Mouse (Mus musculus) neutrophil, adult 5-6 weeks (primary cell): ENCODE data around the gene Dpy30. TPM values are rescaled to one million over a fixed set of nuclear protein-coding genes. Genes with fewer than 3 reads are reported as not detected.

Source experiments
- ATAC-seq: fragments of 151-379, 151-347 bp; 2 replicates; pipeline ENCODE4 v1.8.0; 2017; ENCODE audit warnings: mild to moderate bottlenecking, moderate TSS enrichment; ENCODE audit not compliant: insufficient number of reproducible peaks, poor library complexity, low FRiP score, severe bottlenecking; ENCODE audit errors: extremely low read depth
- total RNA-seq: library from RNA; stranded (forward); fragments of 200-1000 nt; gene quantifications from 2 replicates; pipeline ENCODE4 v1.2.3, GENCODE M21; 2017

Gene Dpy30
- total RNA-seq, 1 experiment from 2014 or later = 33.2 TPM

- ATAC-seq = no peak
Measured at GRCm38 (mm10) chr17:74270205-74270604, 53.5 kb downstream of the Dpy30 start.

GRCm38 (mm10) chr17:74267415-74268180 lies 56.1 kb downstream of the Dpy30 start:
- no peak for ATAC-seq

DNA sequence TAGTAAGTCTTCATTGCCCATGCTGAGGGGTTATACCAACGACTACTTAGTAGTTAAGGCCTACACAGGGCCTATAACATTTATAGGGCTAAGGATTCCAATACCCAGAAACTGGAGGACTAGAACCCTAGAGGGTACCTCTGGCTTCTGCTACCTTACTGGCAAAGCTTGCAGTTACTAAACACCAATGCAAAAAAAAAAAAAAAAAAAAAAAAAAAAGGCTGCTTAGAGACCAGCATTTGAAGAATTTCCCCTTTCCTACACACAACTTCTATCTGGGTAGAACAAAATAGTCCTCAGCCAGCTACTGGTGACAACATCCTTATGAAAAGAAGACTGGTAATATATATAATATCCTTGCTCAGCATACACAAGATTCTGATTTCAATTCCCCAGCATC lies 58.1 kb downstream of the Dpy30 start:
- no peak for ATAC-seq

- ATAC-seq = no peak
Measured at GRCm38 (mm10) chr17:74265156-74265505, 58.6 kb downstream of the Dpy30 start.

DNA sequence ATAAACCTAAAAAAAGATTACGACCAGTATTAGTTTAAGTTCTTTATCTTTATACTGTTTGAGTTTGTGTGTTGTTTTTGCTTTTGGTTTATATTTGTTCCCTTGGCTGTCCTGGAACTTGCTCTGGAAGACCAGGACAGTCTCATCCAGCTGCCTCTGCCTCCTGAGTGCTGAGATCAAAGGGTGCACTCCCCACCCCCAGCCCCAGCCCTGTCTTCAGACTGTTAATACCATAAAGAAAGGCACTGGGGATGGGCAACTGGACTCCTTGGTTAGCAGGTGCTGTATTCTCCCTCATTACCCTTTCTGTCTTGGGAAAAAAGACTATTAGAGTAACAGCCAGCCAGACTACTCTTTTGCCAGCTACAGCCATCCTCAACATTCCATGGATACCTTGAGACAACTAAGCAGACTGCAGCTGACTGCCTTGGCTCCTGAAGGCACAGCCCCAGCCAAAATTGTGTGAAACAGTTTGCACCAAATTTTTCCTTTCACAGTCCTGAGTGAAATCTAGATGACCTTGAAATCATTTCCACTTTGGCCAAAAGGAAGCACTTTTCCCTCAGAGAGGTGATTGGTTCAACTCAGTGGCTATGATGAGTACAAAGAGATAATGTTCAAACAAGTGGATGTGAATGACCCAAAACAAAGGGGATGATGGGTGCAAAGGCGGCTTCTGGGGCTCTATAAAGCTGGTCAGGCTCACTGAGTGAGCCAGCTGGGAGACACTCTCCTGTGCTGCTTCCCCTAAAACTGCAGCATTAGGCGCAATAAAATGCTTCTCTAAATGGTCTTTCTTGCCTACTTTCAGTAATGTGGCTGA lies 59.2 kb downstream of the Dpy30 start:
- no peak for ATAC-seq

- no peak for ATAC-seq
Measured at GRCm38 (mm10) chr17:74262415-74262814, 61.3 kb downstream of the Dpy30 start.

Other genes starting within 250 kb of the Dpy30 start
- 34.4 and 35.7 TPM in 2 replicates for gene Memo1, start 28.4 kb downstream of the Dpy30 start, total RNA-seq
- gene Spast, start 15.0 kb upstream of the Dpy30 start, total RNA-seq = 46.5 and 64.0 TPM in 2 replicates
- 13.4 and 18.3 TPM in 2 replicates for gene Slc30a6, start 71.7 kb upstream of the Dpy30 start, total RNA-seq
- 14.4 and 15.6 TPM in 2 replicates for gene Nlrc4, start 135.2 kb upstream of the Dpy30 start, total RNA-seq
- gene Yipf4, start 165.5 kb upstream of the Dpy30 start, total RNA-seq = 66.0 and 73.4 TPM in 2 replicates
- gene Birc6, start 204.4 kb upstream of the Dpy30 start, total RNA-seq = 231 and 241 TPM in 2 replicates